Mouse (Mus musculus) heart, embryonic 12.5 days (tissue): ENCODE data around the gene B830017H08Rik. TPM values are rescaled to one million over a fixed set of nuclear protein-coding genes. Genes with fewer than 3 reads are reported as not detected.

Experiments
- ATAC-seq: fragments of 200-750 bp; cut with Nextera tagmentation; 2 replicates; pipeline ENCODE4 v1.8.0; 2017; ENCODE audit warnings: moderate TSS enrichment, moderate library complexity; ENCODE audit not compliant: insufficient number of reproducible peaks, low FRiP score
- H3K27ac ChIP-seq: fragments of 300-500 bp; sonication (generic); 2 replicates; pipeline ENCODE4 v1.5.1; 2016; ENCODE audit warnings: mild to moderate bottlenecking, moderate library complexity; ENCODE audit not compliant: poor library complexity, severe bottlenecking
- H3K27me3 ChIP-seq: fragments of 300-500 bp; sonication (generic); replicated peaks from 2 replicates; pipeline ENCODE4 v1.6.1; 2016; ENCODE audit warnings: mild to moderate bottlenecking, moderate library complexity
- H3K36me3 ChIP-seq: fragments of 300-500 bp; sonication (generic); 2 replicates; pipeline ENCODE4 v1.6.1; 2016; ENCODE audit warnings: mild to moderate bottlenecking, moderate library complexity
- H3K4me1 ChIP-seq: fragments of 300-500 bp; sonication (generic); replicated peaks from 2 replicates; pipeline ENCODE4 v1.6.1; 2016; ENCODE audit warnings: mild to moderate bottlenecking
- H3K4me2 ChIP-seq: fragments of 300-500 bp; sonication (generic); 2 replicates; pipeline ENCODE4 v1.6.1; 2016; ENCODE audit warnings: mild to moderate bottlenecking, moderate library complexity
- H3K4me3 ChIP-seq: fragments of 300-500 bp; sonication (generic); 2 replicates; pipeline ENCODE4 v1.5.1; 2016; ENCODE audit warnings: mild to moderate bottlenecking
- H3K9ac ChIP-seq: fragments of 300-500 bp; sonication (generic); 2 replicates; pipeline ENCODE4 v1.6.1; 2016; ENCODE audit warnings: mild to moderate bottlenecking, moderate library complexity
- H3K9me3 ChIP-seq: fragments of 300-500 bp; sonication (generic); replicated peaks from 2 replicates; pipeline ENCODE4 v1.6.1; 2016; ENCODE audit warnings: mild to moderate bottlenecking, moderate library complexity
- WGBS: fragments of 180-500 bp; shearing (Covaris S2); methylation state at CpG from one replicate; pipeline ENCODE4 v1.1.7; 2016; 5-methylcytosine and 5-hydroxymethylcytosine counted together
- polyA plus RNA-seq: library from polyadenylated mRNA; unstranded; fragments of >200 nt; fragmentation: Nextera tagmentation; extraction: Ambion mirVana; gene quantifications from 2 replicates; pipeline ENCODE4 v1.2.1, GENCODE M21; 2016

Gene B830017H08Rik
- polyA plus RNA-seq, 1 experiment from 2014 or later, result not detected

DNA sequence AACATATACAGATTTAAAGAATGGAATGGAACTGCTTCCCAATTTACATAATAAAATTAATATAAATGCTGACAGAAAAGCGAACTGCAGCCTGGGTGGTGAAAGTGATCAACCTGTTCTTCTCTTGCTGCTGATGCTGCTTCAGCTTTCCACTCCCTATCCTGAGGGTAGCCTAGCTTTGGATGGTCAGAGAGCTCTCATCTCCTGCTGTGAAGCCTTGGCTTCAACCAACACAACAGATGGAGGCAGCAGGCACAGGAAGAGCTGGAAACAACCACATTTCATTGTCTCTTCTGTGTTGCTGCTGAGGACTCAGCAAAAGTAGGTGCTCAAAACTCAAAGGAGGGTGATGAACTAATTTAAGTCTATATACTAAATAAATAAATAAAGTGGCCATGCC is 18.9 kb downstream of the B830017H08Rik start:
- Histone ChIP-seq H3K9me3 (no peaks in the 10 kb centered on the region), H3K27me3 (no peaks in the 10 kb centered on the region), H3K4me2 (no peak overlapping the region), H3K4me3 (no peak overlapping the region), H3K27ac (no peak overlapping the region), H3K9ac (no peak overlapping the region), H3K36me3 (peaks cover 79% of the 10 kb centered on the region), H3K4me1 (no peaks in the 10 kb centered on the region)
- WGBS, result 94% methylated on average over 1 of the region's 1 CpGs
- no peak for ATAC-seq

DNA sequence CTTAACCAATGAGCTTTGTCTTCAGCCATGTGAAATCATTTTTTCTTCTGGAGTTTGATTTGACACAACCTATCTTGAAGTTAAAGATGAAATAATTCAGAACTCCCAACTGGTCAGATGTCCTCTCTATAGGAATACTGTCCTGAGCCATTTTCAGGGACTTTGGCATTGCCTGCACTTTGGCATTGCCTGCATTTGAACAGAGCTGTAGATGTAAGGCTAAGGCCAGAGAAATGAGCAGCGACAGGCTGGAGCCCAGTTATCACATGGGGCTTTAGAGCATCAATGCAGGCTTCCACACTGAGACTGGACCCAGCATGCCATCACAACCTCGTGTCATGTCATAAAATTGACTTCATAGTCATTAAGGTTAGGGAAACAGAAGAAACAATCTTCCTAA is 20.3 kb downstream of the B830017H08Rik start:
- Histone ChIP-seq H3K27ac (no peak overlapping the region), H3K27me3 (no peaks in the 10 kb centered on the region), H3K9me3 (no peaks in the 10 kb centered on the region), H3K4me1 (no peaks in the 10 kb centered on the region), H3K4me2 (no peak overlapping the region), H3K4me3 (no peak overlapping the region), H3K36me3 (peaks cover 83% of the 10 kb centered on the region), H3K9ac (no peak overlapping the region)
- 88% methylated on average over 2 of the region's 2 CpGs for WGBS
- no peak for ATAC-seq

DNA sequence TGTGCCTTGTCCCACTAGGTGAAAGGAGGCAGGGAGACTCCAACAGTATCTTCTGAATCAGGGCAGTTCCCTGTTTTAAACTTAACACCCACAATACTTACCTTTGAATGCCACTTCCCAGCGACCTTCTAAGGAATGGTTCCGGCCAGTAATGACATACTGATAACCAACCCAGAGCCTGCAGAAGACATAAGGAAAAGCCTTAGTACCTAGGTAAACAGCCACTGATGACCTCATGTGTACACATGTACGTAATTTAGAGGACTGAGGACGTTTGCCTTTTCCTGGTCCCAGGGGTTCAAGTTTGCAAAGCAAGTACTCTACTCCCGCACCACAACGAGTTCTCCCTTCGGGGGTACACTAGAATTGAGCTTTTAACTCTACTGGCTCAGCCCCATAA is 24.2 kb downstream of the B830017H08Rik start:
- Histone ChIP-seq H3K27me3 (no peaks in the 10 kb centered on the region), H3K4me2 (no peak overlapping the region), H3K9ac (no peak overlapping the region), H3K4me3 (no peak overlapping the region), H3K9me3 (no peaks in the 10 kb centered on the region), H3K4me1 (peaks cover under 1% of the 10 kb centered on the region; the same call in 1 of the 2 replicates), H3K27ac (no peak overlapping the region), H3K36me3 (peaks cover 70% of the 10 kb centered on the region)
- 87% methylated on average over 7 of the region's 7 CpGs for WGBS
- ATAC-seq, result no peak

DNA sequence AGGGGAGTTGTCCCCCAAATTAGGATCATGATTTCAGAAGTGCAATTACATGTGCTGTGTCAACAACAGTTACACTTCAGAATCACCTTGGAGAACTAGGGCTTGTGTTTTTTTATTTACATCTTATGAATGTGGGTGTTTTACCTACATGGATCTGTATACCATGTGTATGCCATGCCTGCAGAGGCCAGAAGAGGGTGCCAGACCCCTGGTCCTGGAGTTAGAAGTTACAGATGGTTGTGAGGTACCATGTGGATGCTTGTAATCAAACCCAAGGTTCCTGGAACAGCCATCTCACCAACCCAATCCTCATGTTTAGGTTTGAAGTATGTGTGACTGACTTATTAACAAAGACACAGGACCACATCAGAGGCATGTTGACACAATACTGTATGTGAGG is 25.7 kb downstream of the B830017H08Rik start:
- Histone ChIP-seq H3K9ac (no peak overlapping the region), H3K4me2 (no peak overlapping the region), H3K4me1 (peaks cover 7% of the 10 kb centered on the region; the same call in 1 of the 2 replicates), H3K9me3 (no peaks in the 10 kb centered on the region), H3K36me3 (peaks cover 63% of the 10 kb centered on the region), H3K27me3 (no peaks in the 10 kb centered on the region), H3K27ac (no peak overlapping the region), H3K4me3 (no peak overlapping the region)
- ATAC-seq, result no peak

DNA sequence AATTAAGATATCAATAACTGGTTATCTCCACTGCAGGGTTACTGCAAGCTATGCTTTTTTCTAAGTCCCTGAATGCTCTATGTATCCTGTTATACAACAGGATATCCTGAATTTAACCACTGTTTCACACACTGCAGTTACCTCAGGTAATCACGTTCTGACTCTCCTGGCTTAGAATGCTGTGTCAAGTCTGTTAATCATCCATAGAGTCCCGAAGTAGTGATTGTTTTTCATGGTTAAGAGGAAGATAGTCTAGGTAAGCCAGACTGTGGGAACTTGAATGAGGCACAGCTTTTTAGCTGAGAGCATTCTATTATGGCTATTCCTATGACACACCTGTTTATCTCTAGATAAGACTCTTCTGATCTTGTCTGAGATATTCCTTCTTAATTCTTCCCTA is 32.4 kb downstream of the B830017H08Rik start:
- Histone ChIP-seq H3K27me3 (no peaks in the 10 kb centered on the region), H3K9me3 (no peaks in the 10 kb centered on the region), H3K36me3 (peaks cover 19% of the 10 kb centered on the region), H3K9ac (no peak overlapping the region), H3K4me2 (no peak overlapping the region), H3K4me1 (peaks cover 18% of the 10 kb centered on the region), H3K4me3 (no peak overlapping the region), H3K27ac (no peak overlapping the region)
- WGBS, result 86% methylated on average over 2 of the region's 2 CpGs
- no peak for ATAC-seq

DNA sequence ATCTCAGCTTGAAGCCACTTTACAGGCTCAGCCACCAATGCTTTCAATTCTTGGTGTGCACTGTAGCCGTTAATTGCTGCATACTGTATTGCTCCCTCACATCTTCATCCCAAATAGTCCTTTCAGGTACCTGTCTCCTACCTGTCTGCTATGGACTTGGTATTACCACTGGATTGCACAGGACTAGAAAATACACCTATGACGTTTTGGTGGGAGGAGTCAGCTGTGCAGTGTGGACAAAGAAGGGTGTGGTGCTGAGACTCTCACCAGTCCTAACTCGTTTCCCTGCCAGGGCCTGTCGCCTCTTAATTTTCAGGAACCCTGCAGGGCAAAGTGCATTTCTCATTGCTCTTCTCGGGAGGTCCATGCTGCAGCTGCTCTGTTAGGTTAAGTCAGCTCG is 32.8 kb downstream of the B830017H08Rik start:
- Histone ChIP-seq H3K4me3 (no peak overlapping the region), H3K9me3 (no peaks in the 10 kb centered on the region), H3K4me2 (no peak overlapping the region), H3K27me3 (no peaks in the 10 kb centered on the region), H3K4me1 (peaks cover 19% of the 10 kb centered on the region), H3K9ac (no peak overlapping the region), H3K27ac (no peak overlapping the region), H3K36me3 (peaks cover 22% of the 10 kb centered on the region)
- WGBS, result 71% methylated on average over 6 of the region's 6 CpGs
- no peak for ATAC-seq

DNA sequence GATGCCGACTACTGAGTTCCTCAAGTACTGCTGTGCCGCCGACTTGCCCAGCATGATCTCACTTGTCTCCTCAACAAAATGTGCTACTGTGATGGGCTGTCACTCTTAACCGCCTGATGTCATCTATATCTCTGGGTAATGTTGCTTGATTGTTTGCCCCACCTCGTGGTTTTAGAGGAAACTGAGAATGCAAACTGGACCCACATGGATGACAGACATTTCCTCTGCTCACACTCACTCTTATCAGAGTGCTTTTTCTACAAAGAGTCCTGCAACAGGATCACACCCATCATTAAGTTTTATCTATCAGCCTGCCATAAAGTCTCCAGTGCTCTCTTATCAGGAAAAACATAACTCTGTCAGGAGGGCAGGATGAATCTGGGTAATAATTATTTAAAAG is 38.3 kb downstream of the B830017H08Rik start:
- Histone ChIP-seq H3K9me3 (no peaks in the 10 kb centered on the region), H3K9ac (no peak overlapping the region), H3K4me3 (no peak overlapping the region), H3K27me3 (no peaks in the 10 kb centered on the region), H3K4me1 (peaks cover 58% of the 10 kb centered on the region), H3K4me2 (no peak overlapping the region), H3K27ac (no peak overlapping the region), H3K36me3 (peaks cover 19% of the 10 kb centered on the region)
- ATAC-seq, result no peak
- 25% methylated on average over 5 of the region's 5 CpGs for WGBS

DNA sequence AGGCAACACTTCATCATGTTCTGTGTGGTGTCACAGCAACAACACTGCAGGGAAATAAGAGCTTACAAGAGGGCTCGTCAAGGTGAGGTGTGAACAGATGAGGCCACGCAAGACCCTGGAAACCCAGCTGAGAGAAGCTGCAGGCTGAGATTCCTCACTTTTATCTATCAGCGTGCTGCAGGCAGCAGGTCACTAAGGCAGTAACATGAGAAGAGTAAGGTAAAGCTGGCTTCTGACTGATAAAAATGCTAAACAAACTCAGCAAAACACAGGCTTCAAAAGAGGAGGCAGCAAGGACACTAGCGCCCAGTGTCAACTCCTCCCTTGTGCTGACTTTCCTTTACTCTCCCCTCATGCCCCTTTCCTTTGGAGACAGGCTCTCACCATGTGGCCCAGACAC is 40.1 kb downstream of the B830017H08Rik start:
- no peak overlapping the region for H3K4me3 ChIP-seq
- no peaks in the 10 kb centered on the region for H3K27me3 ChIP-seq
- H3K27ac ChIP-seq, result peak overlapping the region; percentile 31
- H3K9ac ChIP-seq, result no peak overlapping the region
- peaks cover 58% of the 10 kb centered on the region for H3K4me1 ChIP-seq
- peaks cover 20% of the 10 kb centered on the region for H3K36me3 ChIP-seq
- no peaks in the 10 kb centered on the region for H3K9me3 ChIP-seq
- ATAC-seq, result peak; percentile 50; the same call in 1 of the 2 replicates
- H3K4me2 ChIP-seq, result no peak overlapping the region
- 24% methylated on average over 4 of the region's 4 CpGs for WGBS

DNA sequence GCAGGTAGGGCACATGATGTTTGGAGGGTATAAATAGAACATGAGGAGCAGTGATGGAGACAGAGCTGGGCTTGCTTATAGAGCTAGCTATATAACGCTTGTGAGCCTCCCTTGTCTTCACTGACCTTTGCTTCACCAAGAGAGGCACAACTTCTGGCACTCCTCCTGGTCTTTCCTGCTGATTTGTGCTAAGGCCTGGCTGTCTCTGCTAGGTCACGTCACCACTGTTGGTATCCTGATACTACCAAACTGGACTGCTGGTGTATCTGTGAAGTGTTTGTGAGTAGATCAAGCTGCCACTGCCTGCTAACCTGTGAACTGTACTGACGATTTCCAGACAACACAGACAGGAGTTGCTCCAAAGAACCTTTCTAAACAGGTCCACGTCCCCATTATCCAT is 42.3 kb downstream of the B830017H08Rik start:
- no peaks in the 10 kb centered on the region for H3K9me3 ChIP-seq
- 0 out of 2 replicates have a peak overlapping the region, but pooled peaks have one; percentile 0 for H3K4me2 ChIP-seq
- H3K9ac ChIP-seq, result no peak overlapping the region
- no peak overlapping the region for H3K4me3 ChIP-seq
- 27% methylated on average over 4 of the region's 4 CpGs for WGBS
- peak overlapping the region; percentile 75 for H3K27ac ChIP-seq
- H3K27me3 ChIP-seq, result no peaks in the 10 kb centered on the region
- no peak for ATAC-seq
- H3K36me3 ChIP-seq, result peaks cover 20% of the 10 kb centered on the region
- peaks cover 60% of the 10 kb centered on the region for H3K4me1 ChIP-seq

DNA sequence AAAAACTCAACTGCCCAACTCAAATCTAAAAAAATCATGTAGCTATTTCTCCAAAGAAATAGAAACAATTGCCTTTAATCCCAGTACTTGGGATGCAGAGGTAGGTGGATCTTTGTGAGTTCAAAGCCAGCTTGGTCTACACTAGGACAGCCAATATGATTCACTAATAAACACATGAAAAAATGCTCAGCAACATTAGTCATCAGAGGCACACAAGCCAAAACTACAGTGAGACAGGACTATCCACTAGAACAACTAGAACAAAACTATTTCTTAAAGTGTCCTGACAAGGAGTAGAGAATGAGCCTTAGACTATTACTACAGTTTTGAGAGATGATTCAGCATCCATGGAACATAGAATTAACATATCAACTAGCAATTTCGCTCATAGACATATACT is 43.2 kb downstream of the B830017H08Rik start:
- peaks cover 16% of the 10 kb centered on the region for H3K36me3 ChIP-seq
- WGBS, result 86% methylated on average over 1 of the region's 1 CpGs
- no peaks in the 10 kb centered on the region for H3K9me3 ChIP-seq
- H3K9ac ChIP-seq, result no peak overlapping the region
- H3K4me3 ChIP-seq, result no peak overlapping the region
- H3K27ac ChIP-seq, result no peak overlapping the region
- no peak for ATAC-seq
- H3K4me1 ChIP-seq, result peaks cover 58% of the 10 kb centered on the region
- H3K4me2 ChIP-seq, result no peak overlapping the region
- no peaks in the 10 kb centered on the region for H3K27me3 ChIP-seq

DNA sequence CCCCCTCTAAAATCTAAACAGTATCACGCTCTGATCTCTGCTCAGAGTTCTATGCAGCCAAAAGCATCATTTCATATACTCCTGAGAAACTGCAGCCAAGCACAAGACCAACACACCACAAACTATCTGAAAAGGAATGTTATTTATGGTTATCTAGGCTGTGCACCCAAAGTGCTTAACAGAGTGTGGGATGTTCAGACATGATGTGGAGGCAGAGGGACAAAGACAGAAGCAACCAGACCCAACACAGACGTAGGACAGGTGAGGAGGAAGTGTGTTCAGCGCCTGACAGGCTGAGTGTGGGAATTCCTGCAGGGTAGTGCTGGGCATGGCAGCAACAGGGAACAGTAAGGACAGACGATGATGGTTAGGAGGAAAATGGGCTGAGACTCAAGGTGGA is 46.6 kb downstream of the B830017H08Rik start:
- WGBS, result 84% methylated on average over 4 of the region's 4 CpGs

DNA sequence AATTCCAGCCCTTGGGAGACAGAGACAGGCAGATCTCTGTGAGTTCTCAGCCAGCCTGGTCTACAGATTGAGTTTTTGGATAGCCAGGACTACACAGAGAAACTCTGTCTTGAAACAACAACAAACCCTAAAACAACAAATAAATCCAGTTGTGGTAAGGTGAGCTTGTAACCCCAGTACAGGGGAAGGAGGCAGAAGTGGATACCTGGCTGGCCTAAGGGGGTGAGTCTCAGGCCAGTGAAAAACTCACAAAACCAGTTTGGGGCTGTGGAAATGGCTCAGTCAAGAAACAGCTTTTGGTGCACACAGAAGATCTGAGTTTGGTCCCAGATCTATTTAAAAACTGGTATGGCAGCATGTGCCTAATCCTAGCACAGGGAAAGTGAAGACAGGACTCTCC is 49.3 kb downstream of the B830017H08Rik start:
- Histone ChIP-seq H3K9me3 (no peaks in the 10 kb centered on the region), H3K9ac (no peak overlapping the region), H3K27ac (no peak overlapping the region), H3K27me3 (no peaks in the 10 kb centered on the region), H3K4me1 (peaks cover 34% of the 10 kb centered on the region), H3K4me3 (no peak overlapping the region), H3K36me3 (peaks cover 8% of the 10 kb centered on the region; the same call in 1 of the 2 replicates), H3K4me2 (no peak overlapping the region)
- ATAC-seq, result no peak

More for the DNA sequence above, 46.6 kb downstream of the B830017H08Rik start:
- H3K4me3 ChIP-seq, result no peak overlapping the region
- H3K27ac ChIP-seq, result no peak overlapping the region
- H3K4me1 ChIP-seq, result peaks cover 45% of the 10 kb centered on the region
- no peak for ATAC-seq
- H3K9me3 ChIP-seq, result no peaks in the 10 kb centered on the region
- H3K4me2 ChIP-seq, result no peak overlapping the region
- peaks cover 7% of the 10 kb centered on the region; the same call in 1 of the 2 replicates for H3K36me3 ChIP-seq
- H3K9ac ChIP-seq, result no peak overlapping the region
- H3K27me3 ChIP-seq, result no peaks in the 10 kb centered on the region
